In the genomic region with DNA sequence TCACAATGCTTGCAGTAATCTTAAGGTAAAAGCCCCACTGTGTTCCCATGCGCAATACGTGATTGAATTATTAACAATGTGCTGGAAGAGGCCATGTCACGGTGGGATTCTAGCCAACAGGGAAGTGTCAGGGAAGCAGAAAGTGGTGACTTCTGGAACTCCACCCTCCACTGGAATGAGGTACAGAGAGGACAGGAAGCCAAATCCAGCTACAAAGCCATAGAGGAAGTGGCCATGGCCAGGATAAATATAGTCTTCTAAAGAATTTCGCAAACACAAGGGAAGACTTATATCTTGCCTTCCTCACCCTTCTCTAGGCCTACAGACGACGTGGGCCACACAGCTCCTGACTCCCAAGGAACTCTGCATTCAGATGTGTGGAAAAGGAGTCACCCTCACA, we compare ENCODE assay signal across 12 mouse cellular contexts.
DNase-seq lines count a peak whose midpoint lies in the region; ATAC-seq lines count a peak whose summit lies in the region.
"Had no signal": no experiment of that assay in that cellular context is flagged by ENCODE, and none has a peak within 500 bp of the region (broad histone marks: within the 10 kb centered on the region; RNA-seq: fewer than 3 reads in every experiment).

No protein-coding gene starts in this region.

- peak overlapping the region; percentile 53 for H3K27ac ChIP-seq in lung, embryonic 16.5 days (ENCODE audit: low read length)
- H3K27ac ChIP-seq: liver, embryonic 13.5 days had no signal

- no peaks in the 10 kb centered on the region for H3K9me3 ChIP-seq in lung, embryonic 16.5 days (ENCODE audit: control insufficient read depth, low read length)
- H3K9me3 ChIP-seq: liver, embryonic 13.5 days had no signal

- H3K4me1 ChIP-seq in lung, embryonic 16.5 days (replicated peaks; ENCODE audit: control insufficient read depth, insufficient read depth, low read length), result peaks cover 9% of the 10 kb centered on the region; the same call in 1 of the 2 replicates
- H3K4me1 ChIP-seq: liver, embryonic 13.5 days had no signal

- no peak overlapping the region for H3K9ac ChIP-seq in lung, embryonic 16.5 days (ENCODE audit: low read length)
- H3K9ac ChIP-seq: liver, embryonic 13.5 days had no signal

- no peak overlapping the region for H3K4me2 ChIP-seq in lung, embryonic 16.5 days (ENCODE audit: low read depth, low read length)
- H3K4me2 ChIP-seq: liver, embryonic 13.5 days had no signal

- WGBS in lung, embryonic 16.5 days, result 53% methylated on average over 6 of the region's 6 CpGs

- peak; percentile 90 for ATAC-seq in lung, embryonic 16.5 days (ENCODE audit: low read depth)
- no peak for ATAC-seq in CD4-positive, CD25-positive, alpha-beta regulatory T cell, adult 4 months
- ATAC-seq: Patski had no signal

- no peaks in the 10 kb centered on the region for H3K36me3 ChIP-seq in lung, embryonic 16.5 days (ENCODE audit: control insufficient read depth, insufficient read depth, low read length)
- H3K36me3 ChIP-seq: liver, embryonic 13.5 days had no signal

- H3K27me3 ChIP-seq in lung, embryonic 16.5 days (ENCODE audit: control insufficient read depth, insufficient read depth, low read depth, low read length), result no peaks in the 10 kb centered on the region
- H3K27me3 ChIP-seq: liver, embryonic 13.5 days; Patski had no signal

- no peak overlapping the region for H3K4me3 ChIP-seq in lung, embryonic 16.5 days (ENCODE audit: low read length)
- H3K4me3 ChIP-seq: liver, embryonic 13.5 days; myocyte had no signal

- peak; percentile 42 for DNase-seq in adrenal gland, adult 2 months
- no peak for DNase-seq in adrenal gland, postnatal 4 days (ENCODE audit: low spot score in 2 of 2)
- peak; percentile 26 for DNase-seq in gastrocnemius, postnatal 25 days
- peak; percentile 69 for DNase-seq in kidney, adult 11 months
- no peak for DNase-seq in left cerebral cortex, adult 11 months (ENCODE audit: low spot score)
- DNase-seq in spleen, postnatal 4 days (ENCODE audit: low spot score in 2 of 2), result no peak
- DNase-seq: cerebellum, adult 2 months; liver, embryonic 13.5 days had no signal

Comparison
In these comparisons a context has a peak if more than half of its experiments do, and no peak if none do; other contexts are left out.
1. DNase-seq: peak in adrenal gland, adult 2 months (single experiment), gastrocnemius, postnatal 25 days (single experiment) and kidney, adult 11 months (single experiment); none in adrenal gland, postnatal 4 days (0 of 2), left cerebral cortex, adult 11 months (single experiment) and spleen, postnatal 4 days (0 of 2).